9 mouse cellular contexts compared by ENCODE assay signal in genomic region chr13:23730479-23730878, GRCm38 (mm10). TPM values are rescaled to one million over a fixed set of nuclear protein-coding genes. Genes with fewer than 3 reads are reported as not detected.
A peak's percentile ranks its signal among the peaks of the same experiment; 100 is the strongest.
DNase-seq lines count a peak whose midpoint lies in the region; ATAC-seq and TF ChIP-seq lines count a peak whose summit lies in the region.
"Had no signal": no experiment of that assay in that cellular context is flagged by ENCODE, and none has a peak within 500 bp of the region (broad histone marks: within the 10 kb centered on the region; RNA-seq: fewer than 3 reads in every experiment).

No protein-coding gene starts in this region.

- DNase-seq in gastrocnemius, adult 2 months = peak; percentile 34
- no peak for DNase-seq in gastrocnemius, postnatal 25 days
- DNase-seq in kidney, adult 9 months = peak; percentile 91
- peak; percentile 54 for DNase-seq in lung, postnatal 10 days
- DNase-seq in right cerebral cortex, postnatal 4 days = no peak
- no peak for DNase-seq in left cerebral cortex, postnatal 36 days (ENCODE audit: low spot score in 2 of 2)
- no peak for DNase-seq in frontal cortex, postnatal 10 days (ENCODE audit: low spot score in 2 of 2)

- peak; percentile 44; the same call in 1 of the 2 replicates for ATAC-seq in erythroblast, adult 5-6 weeks (replicated peaks; ENCODE audit: low FRiP score, poor library complexity, severe bottlenecking)

- no peak overlapping the region for H3K4me3 ChIP-seq in gastrocnemius, adult 2 months
- H3K4me3 ChIP-seq: erythroblast, embryonic 14.5 days had no signal

- TF ChIP-seq CTCF in gastrocnemius, adult 2 months (IDR thresholded peaks at IDR 0.05) = no peak

- H3K27ac ChIP-seq in gastrocnemius, adult 2 months = peak overlapping the region; percentile 29; the same call in 1 of the 2 replicates

- intact Hi-C loops in gastrocnemius, adult 2 months (cut with DNase I) = loop anchor here (10.0 kb wide), 2 partner anchors 46 to 166 kb away; partner anchors contain the start of genes Hist1h2ac, Hist1h2bc and Hist1h3e
- intact Hi-C loops in left cerebral cortex, postnatal 36 days (cut with DNase I) = no loop called here

RNA-seq across cellular contexts. Expression of gene Hist1h1c, which starts 8.1 kb away (rescaled TPM):
- 100 to 1,000 TPM; 135 to 164 TPM for total RNA-seq in gastrocnemius, adult 2 months (2021)
- total RNA-seq in gastrocnemius, postnatal 25 days (2021) = 100 to 1,000 TPM; 156 to 159 TPM
- 188 and 215 TPM in 2 replicates for total RNA-seq in erythroblast, adult 5-6 weeks (2015; ENCODE audit: low replicate concordance)
- total RNA-seq in erythroblast, adult 5-6 weeks (2017; ENCODE audit: low replicate concordance) = 1,447 and 1,942 TPM in 2 replicates
- 10 to 100 TPM; 68.2 to 74.7 TPM for total RNA-seq in left cerebral cortex, postnatal 36 days (2021)

RNA-seq across cellular contexts. Expression of gene Hist1h3c, which starts 14.9 kb away (rescaled TPM):
- total RNA-seq in gastrocnemius, adult 2 months (2021) = not detected
- total RNA-seq in gastrocnemius, postnatal 25 days (2021) = 1 to 10 TPM; 5.0 to 7.1 TPM
- 41.1 and 59.8 TPM in 2 replicates for total RNA-seq in erythroblast, adult 5-6 weeks (2015; ENCODE audit: low replicate concordance)
- total RNA-seq in erythroblast, adult 5-6 weeks (2017; ENCODE audit: low replicate concordance) = 178 and 330 TPM in 2 replicates
- 1 to 10 TPM; 1.9 to 2.6 TPM for total RNA-seq in left cerebral cortex, postnatal 36 days (2021)

RNA-seq across cellular contexts. Expression of gene Hist1h2bb, which starts 16.1 kb away (rescaled TPM):
- total RNA-seq in gastrocnemius, adult 2 months (2021) = 1 to 10 TPM; 1.1 to 2.3 TPM
- total RNA-seq in gastrocnemius, postnatal 25 days (2021) = 10 to 100 TPM in 1 of 2 experiments, 1 to 10 TPM in 1; 5.9 to 10.7 TPM
- 79.4 and 128 TPM in 2 replicates for total RNA-seq in erythroblast, adult 5-6 weeks (2015; ENCODE audit: low replicate concordance)
- 1,415 and 1,638 TPM in 2 replicates for total RNA-seq in erythroblast, adult 5-6 weeks (2017; ENCODE audit: low replicate concordance)
- 10 to 100 TPM; 17.9 to 19.8 TPM for total RNA-seq in left cerebral cortex, postnatal 36 days (2021)

RNA-seq across cellular contexts. Expression of gene Hfe, which starts 19.8 kb away (rescaled TPM):
- total RNA-seq in gastrocnemius, adult 2 months (2021) = 10 to 100 TPM; 16.0 to 18.7 TPM
- total RNA-seq in gastrocnemius, postnatal 25 days (2021) = 10 to 100 TPM; 14.7 to 24.7 TPM
- 5.0 and 17.9 TPM in 2 replicates for total RNA-seq in erythroblast, adult 5-6 weeks (2015; ENCODE audit: low replicate concordance)
- total RNA-seq in erythroblast, adult 5-6 weeks (2017; ENCODE audit: low replicate concordance) = 2.0 and 4.5 TPM in 2 replicates
- 1 to 10 TPM; 2.4 to 3.7 TPM for total RNA-seq in left cerebral cortex, postnatal 36 days (2021)

RNA-seq across cellular contexts. Expression of gene Hist1h2ab, which starts 20.4 kb away (rescaled TPM):
- total RNA-seq in gastrocnemius, adult 2 months (2021) = 1 to 10 TPM in 1 of 2 experiments, not detected in 1; 1.9 TPM
- total RNA-seq in gastrocnemius, postnatal 25 days (2021) = 10 to 100 TPM in 1 of 2 experiments, 1 to 10 TPM in 1; 9.5 to 11.0 TPM
- 12.5 and 24.5 TPM in 2 replicates for total RNA-seq in erythroblast, adult 5-6 weeks (2015; ENCODE audit: low replicate concordance)
- total RNA-seq in erythroblast, adult 5-6 weeks (2017; ENCODE audit: low replicate concordance) = 1,181 and 1,326 TPM in 2 replicates
- total RNA-seq in left cerebral cortex, postnatal 36 days (2021) = 10 to 100 TPM; 28.3 to 44.5 TPM

Comparison
In these comparisons a context has a peak if more than half of its experiments do, and no peak if none do; other contexts are left out.
1. DNase-seq: peak in gastrocnemius, adult 2 months (single experiment), kidney, adult 9 months (single experiment) and lung, postnatal 10 days (single experiment); none in gastrocnemius, postnatal 25 days (single experiment), right cerebral cortex, postnatal 4 days (single experiment), left cerebral cortex, postnatal 36 days (0 of 2) and frontal cortex, postnatal 10 days (0 of 2).
2. RNA of gene Hist1h3c, which starts 14.9 kb away (total RNA-seq): 41.1 to 330 TPM in erythroblast, adult 5-6 weeks; 5.0 to 7.1 TPM in gastrocnemius, postnatal 25 days, 1.9 to 2.6 TPM in left cerebral cortex, postnatal 36 days and not detected in gastrocnemius, adult 2 months; every median in the first group is over 4 times any median in the second.